Mouse (Mus musculus) cortical plate, adult 2 months (tissue): ENCODE measurements around the gene Bdp1.

Source experiments
- CTCF ChIP-seq: fragments of 200-500 bp; IDR thresholded peaks from 2 replicates; pipeline ENCODE4 v1.5.1; 2011; ENCODE audit warnings: mild to moderate bottlenecking, control low read depth, low read length; ENCODE audit not compliant: insufficient read depth; ENCODE audit errors: extremely low read depth
- POLR2A ChIP-seq: fragments of 200-500 bp; IDR thresholded peaks from 2 replicates; pipeline ENCODE4 v1.6.1; 2011; ENCODE audit warnings: mild to moderate bottlenecking, low read length, control low read depth; ENCODE audit not compliant: insufficient read depth; ENCODE audit errors: extremely low read depth

DNA sequence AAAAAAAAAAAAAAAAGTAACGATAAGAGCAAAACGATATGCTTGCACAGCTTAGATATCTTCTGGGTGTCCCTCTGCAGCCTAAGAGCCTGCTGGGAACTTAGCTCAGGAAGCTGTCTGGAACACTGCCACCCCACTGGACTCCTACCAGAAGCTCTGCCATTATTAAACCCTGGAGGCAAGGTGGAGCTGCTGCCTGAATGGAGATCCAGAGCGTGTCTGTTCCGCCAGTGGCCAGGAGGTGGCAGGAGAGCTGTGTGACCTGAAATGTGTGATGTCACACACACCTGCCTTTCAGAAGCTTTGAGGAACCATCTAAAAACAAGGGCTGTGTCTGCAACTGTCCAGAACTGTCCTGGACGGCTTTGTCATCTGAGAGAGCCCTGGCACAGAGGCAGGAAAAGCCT lies 102.1 kb downstream of the Bdp1 start:
- peak; percentile 70 for TF ChIP-seq CTCF
- no peak for TF ChIP-seq POLR2A
